Mouse (Mus musculus) fibroblast of lung, adult 2 months (primary cell): Measurements from ENCODE around the gene Pwp2.
A peak's percentile ranks its signal among the peaks of the same experiment; 100 is the strongest.
"Not testable (repeated sequence)": the region's sequence is repeated elsewhere in the genome, so short reads cannot be mapped to it uniquely, and the experiment has no call there.

ENCODE experiments used
- DNase-seq: peaks from one replicate; pipeline ENCODE4 v3.0.0-alpha.2; 2011; ENCODE audit warnings: low read depth

The Pwp2 gene

GRCm38 (mm10) chr10:78184531-78185380 lies at the start of gene Pwp2:
Gene Pwp2 (minus strand): TSS chr10:78185149.
- peak; percentile 82 for DNase-seq

- no peak for DNase-seq
These were observed 48.8 kb upstream of the Pwp2 start for GRCm38 (mm10) chr10:78233756-78234155.

GRCm38 (mm10) chr10:78233161-78233560 lies 48.2 kb upstream of the Pwp2 start:
- no peak for DNase-seq

- no peak for DNase-seq
These were observed 47.5 kb upstream of the Pwp2 start for GRCm38 (mm10) chr10:78232301-78232980.

- DNase-seq, result no peak
These were observed 43.6 kb upstream of the Pwp2 start for GRCm38 (mm10) chr10:78228560-78228928.

GRCm38 (mm10) chr10:78227875-78228559 lies 43.1 kb upstream of the Pwp2 start:
- DNase-seq, result no peak

- no peak for DNase-seq
These were observed 39.2 kb upstream of the Pwp2 start for GRCm38 (mm10) chr10:78224136-78224535.

- no peak for DNase-seq
These were observed 38.0 kb upstream of the Pwp2 start for GRCm38 (mm10) chr10:78222908-78223307.

GRCm38 (mm10) chr10:78221315-78221714 lies 36.4 kb upstream of the Pwp2 start:
- no peak for DNase-seq

- no peak for DNase-seq
These were observed 34.6 kb upstream of the Pwp2 start for GRCm38 (mm10) chr10:78219528-78219927.

GRCm38 (mm10) chr10:78218576-78218975 lies 33.6 kb upstream of the Pwp2 start:
- no peak for DNase-seq

- DNase-seq, result no peak
These were observed 31.6 kb upstream of the Pwp2 start for GRCm38 (mm10) chr10:78216376-78217083.

- DNase-seq, result no peak
These were observed 29.4 kb upstream of the Pwp2 start for GRCm38 (mm10) chr10:78214371-78214770.

GRCm38 (mm10) chr10:78211311-78211710 lies 26.4 kb upstream of the Pwp2 start:
- DNase-seq, result no peak

GRCm38 (mm10) chr10:78201182-78201581 lies 16.2 kb upstream of the Pwp2 start:
- DNase-seq, result no peak

- no peak for DNase-seq
These were observed 8.0 kb upstream of the Pwp2 start for GRCm38 (mm10) chr10:78192933-78193332.

- not testable (repeated sequence) for DNase-seq
These were observed 1.1 kb upstream of the Pwp2 start for GRCm38 (mm10) chr10:78186076-78186475.

- no peak for DNase-seq
These were observed 404 bp upstream of the Pwp2 start for GRCm38 (mm10) chr10:78185381-78185725.

GRCm38 (mm10) chr10:78183577-78183976 lies 1.4 kb downstream of the Pwp2 start:
- DNase-seq, result no peak

GRCm38 (mm10) chr10:78182321-78182720 lies 2.6 kb downstream of the Pwp2 start:
- DNase-seq, result no peak

- DNase-seq, result no peak
These were observed 10.5 kb downstream of the Pwp2 start for GRCm38 (mm10) chr10:78174474-78174873.

GRCm38 (mm10) chr10:78171581-78171980 lies 13.4 kb downstream of the Pwp2 start:
- DNase-seq, result no peak
